Mouse (Mus musculus) limb, embryonic 13.5 days (tissue): ENCODE results near the gene Gm28051. TPM values are rescaled to one million over a fixed set of nuclear protein-coding genes. Genes with fewer than 3 reads are reported as not detected.

Source experiments
- ATAC-seq: fragments of 200-750 bp; cut with Nextera tagmentation; 2 replicates; pipeline ENCODE4 v1.8.0; 2017; ENCODE audit warnings: low read depth, moderate number of reproducible peaks, moderate TSS enrichment; ENCODE audit not compliant: low FRiP score
- H3K27ac ChIP-seq: fragments of 300-500 bp; sonication (generic); 2 replicates; pipeline ENCODE4 v1.5.1; 2015; ENCODE audit warnings: inconsistent platforms, mild to moderate bottlenecking, moderate library complexity
- H3K27me3 ChIP-seq: fragments of 300-500 bp; sonication (generic); 2 replicates; pipeline ENCODE4 v1.6.1; 2015; ENCODE audit warnings: mild to moderate bottlenecking, inconsistent platforms
- H3K36me3 ChIP-seq: fragments of 300-500 bp; sonication (generic); 2 replicates; pipeline ENCODE4 v1.6.1; 2015; ENCODE audit warnings: inconsistent platforms, mild to moderate bottlenecking, moderate library complexity
- H3K4me1 ChIP-seq: fragments of 300-500 bp; sonication (generic); 2 replicates; pipeline ENCODE4 v1.6.1; 2015; ENCODE audit warnings: inconsistent platforms
- H3K4me2 ChIP-seq: fragments of 300-500 bp; sonication (generic); replicated peaks from 2 replicates; pipeline ENCODE4 v1.6.1; 2015; ENCODE audit warnings: inconsistent platforms, mild to moderate bottlenecking, moderate library complexity
- H3K4me3 ChIP-seq: fragments of 300-500 bp; sonication (generic); 2 replicates; pipeline ENCODE4 v1.5.1; 2015; ENCODE audit warnings: moderate library complexity, mild to moderate bottlenecking, inconsistent platforms
- H3K9ac ChIP-seq: fragments of 300-500 bp; sonication (generic); 2 replicates; pipeline ENCODE4 v1.6.1; 2015; ENCODE audit warnings: mild to moderate bottlenecking, inconsistent platforms
- H3K9me3 ChIP-seq: fragments of 300-500 bp; sonication (generic); 2 replicates; pipeline ENCODE4 v1.6.1; 2016; ENCODE audit warnings: inconsistent platforms
- WGBS: fragments of 180-500 bp; shearing (Covaris S2); methylation state at CpG from one replicate; pipeline ENCODE4 v1.1.7; 2015; 5-methylcytosine and 5-hydroxymethylcytosine counted together
- polyA plus RNA-seq: library from polyadenylated mRNA; unstranded; fragments of >200 nt; fragmentation: Nextera tagmentation; extraction: Ambion mirVana; gene quantifications from 2 replicates; pipeline ENCODE4 v1.2.1, GENCODE M21; 2015

Gm28051 gene
- polyA plus RNA-seq, 1 experiment from 2014 or later: not detected

GRCm38 (mm10) chr12:102740285-102740684, 17.3 kb downstream of the Gm28051 start:
- H3K27me3 ChIP-seq: no peaks in the 10 kb centered on the region
- H3K4me1 ChIP-seq: peaks cover 20% of the 10 kb centered on the region
- 64% methylated on average over 3 of the region's 3 CpGs for WGBS
- no peak overlapping the region for H3K4me3 ChIP-seq
- no peak overlapping the region for H3K4me2 ChIP-seq
- H3K27ac ChIP-seq: no peak overlapping the region
- H3K36me3 ChIP-seq: peaks cover 5% of the 10 kb centered on the region
- ATAC-seq: no peak
- no peaks in the 10 kb centered on the region for H3K9me3 ChIP-seq
- H3K9ac ChIP-seq: no peak overlapping the region

- H3K9me3 ChIP-seq: no peaks in the 10 kb centered on the region
- ATAC-seq: no peak
- H3K9ac ChIP-seq: no peak overlapping the region
- WGBS: 74% methylated on average over 5 of the region's 5 CpGs
- H3K27me3 ChIP-seq: no peaks in the 10 kb centered on the region
- no peak overlapping the region for H3K27ac ChIP-seq
- peaks cover 5% of the 10 kb centered on the region for H3K36me3 ChIP-seq
- H3K4me1 ChIP-seq: peaks cover 11% of the 10 kb centered on the region
- no peak overlapping the region for H3K4me3 ChIP-seq
- no peak overlapping the region for H3K4me2 ChIP-seq
These were observed 18.5 kb downstream of the Gm28051 start for GRCm38 (mm10) chr12:102739096-102739495.

- Histone ChIP-seq H3K27ac (no peak overlapping the region), H3K9ac (no peak overlapping the region), H3K27me3 (no peaks in the 10 kb centered on the region), H3K4me2 (no peak overlapping the region), H3K36me3 (no peaks in the 10 kb centered on the region), H3K4me1 (peaks cover 24% of the 10 kb centered on the region), H3K4me3 (no peak overlapping the region), H3K9me3 (no peaks in the 10 kb centered on the region)
- WGBS: 14% methylated on average over 4 of the region's 5 CpGs
- no peak for ATAC-seq
These were observed 24.2 kb downstream of the Gm28051 start for GRCm38 (mm10) chr12:102733381-102733780.

GRCm38 (mm10) chr12:102730798-102731619, 26.6 kb downstream of the Gm28051 start:
- no peaks in the 10 kb centered on the region for H3K9me3 ChIP-seq
- H3K4me2 ChIP-seq: peak overlapping the region; percentile 59
- no peak overlapping the region for H3K9ac ChIP-seq
- ATAC-seq: peak; percentile 61
- WGBS: 15% methylated on average over 16 of the region's 16 CpGs
- H3K36me3 ChIP-seq: no peaks in the 10 kb centered on the region
- peaks cover 24% of the 10 kb centered on the region for H3K4me1 ChIP-seq
- no peaks in the 10 kb centered on the region for H3K27me3 ChIP-seq
- H3K27ac ChIP-seq: peak overlapping the region; percentile 93
- peak overlapping the region; percentile 34 for H3K4me3 ChIP-seq

GRCm38 (mm10) chr12:102729855-102730797, 27.4 kb downstream of the Gm28051 start:
- Histone ChIP-seq H3K27me3 (no peaks in the 10 kb centered on the region), H3K9ac (peak overlapping the region; percentile 54; the same call in 1 of the 2 replicates), H3K4me2 (peak overlapping the region; percentile 59), H3K4me1 (peaks cover 24% of the 10 kb centered on the region), H3K4me3 (peak overlapping the region; percentile 34), H3K36me3 (no peaks in the 10 kb centered on the region), H3K9me3 (no peaks in the 10 kb centered on the region), H3K27ac (peak overlapping the region; percentile 93)
- peak; percentile 97 for ATAC-seq
- 27% methylated on average over 26 of the region's 26 CpGs for WGBS

- Histone ChIP-seq H3K27me3 (no peaks in the 10 kb centered on the region), H3K4me2 (no peak overlapping the region), H3K4me3 (no peak overlapping the region), H3K4me1 (peaks cover 15% of the 10 kb centered on the region), H3K9me3 (no peaks in the 10 kb centered on the region), H3K36me3 (no peaks in the 10 kb centered on the region), H3K9ac (no peak overlapping the region), H3K27ac (no peak overlapping the region)
- 68% methylated on average over 7 of the region's 7 CpGs for WGBS
- ATAC-seq: no peak
These were observed 31.8 kb downstream of the Gm28051 start for GRCm38 (mm10) chr12:102725761-102726175.

- Histone ChIP-seq H3K4me3 (no peak overlapping the region), H3K4me1 (peaks cover 10% of the 10 kb centered on the region), H3K4me2 (no peak overlapping the region), H3K9ac (no peak overlapping the region), H3K9me3 (no peaks in the 10 kb centered on the region), H3K27ac (no peak overlapping the region), H3K36me3 (no peaks in the 10 kb centered on the region), H3K27me3 (no peaks in the 10 kb centered on the region)
- WGBS: 90% methylated on average over 6 of the region's 6 CpGs
- no peak for ATAC-seq
These were observed 32.4 kb downstream of the Gm28051 start for GRCm38 (mm10) chr12:102725146-102725545.

GRCm38 (mm10) chr12:102723861-102724260, 33.7 kb downstream of the Gm28051 start:
- H3K36me3 ChIP-seq: no peaks in the 10 kb centered on the region
- no peaks in the 10 kb centered on the region for H3K27me3 ChIP-seq
- WGBS: 49% methylated on average over 6 of the region's 6 CpGs
- H3K9me3 ChIP-seq: no peaks in the 10 kb centered on the region
- H3K4me1 ChIP-seq: peaks cover 14% of the 10 kb centered on the region
- no peak for ATAC-seq
- no peak overlapping the region for H3K4me2 ChIP-seq
- no peak overlapping the region for H3K4me3 ChIP-seq
- H3K27ac ChIP-seq: no peak overlapping the region
- no peak overlapping the region for H3K9ac ChIP-seq

- Histone ChIP-seq H3K27me3 (no peaks in the 10 kb centered on the region), H3K4me3 (no peak overlapping the region), H3K4me1 (peaks cover 14% of the 10 kb centered on the region), H3K4me2 (no peak overlapping the region), H3K9ac (no peak overlapping the region), H3K9me3 (no peaks in the 10 kb centered on the region), H3K36me3 (no peaks in the 10 kb centered on the region), H3K27ac (no peak overlapping the region)
- WGBS: 76% methylated on average over 8 of the region's 8 CpGs
- ATAC-seq: no peak
These were observed 34.6 kb downstream of the Gm28051 start for GRCm38 (mm10) chr12:102722966-102723365.

GRCm38 (mm10) chr12:102722451-102722850, 35.1 kb downstream of the Gm28051 start:
- H3K36me3 ChIP-seq: no peaks in the 10 kb centered on the region
- H3K4me2 ChIP-seq: no peak overlapping the region
- H3K27me3 ChIP-seq: no peaks in the 10 kb centered on the region
- H3K4me3 ChIP-seq: no peak overlapping the region
- no peak for ATAC-seq
- H3K4me1 ChIP-seq: peaks cover 14% of the 10 kb centered on the region
- no peak overlapping the region for H3K27ac ChIP-seq
- 59% methylated on average over 11 of the region's 11 CpGs for WGBS
- no peaks in the 10 kb centered on the region for H3K9me3 ChIP-seq
- H3K9ac ChIP-seq: no peak overlapping the region

GRCm38 (mm10) chr12:102719552-102720315, 37.8 kb downstream of the Gm28051 start:
- Histone ChIP-seq H3K4me2 (peak overlapping the region; percentile 47), H3K9me3 (no peaks in the 10 kb centered on the region), H3K27me3 (no peaks in the 10 kb centered on the region), H3K27ac (no peak overlapping the region), H3K9ac (no peak overlapping the region), H3K4me3 (no peak overlapping the region), H3K4me1 (peaks cover 14% of the 10 kb centered on the region), H3K36me3 (no peaks in the 10 kb centered on the region)
- 29% methylated on average over 13 of the region's 13 CpGs for WGBS
- peak; percentile 68; the same call in 1 of the 2 replicates for ATAC-seq
